Mouse (Mus musculus) midbrain, embryonic 12.5 days (tissue): ENCODE data around the gene Klf11. TPM values are rescaled to one million over a fixed set of nuclear protein-coding genes. Genes with fewer than 3 reads are reported as not detected.

Experiments used
- ATAC-seq: fragments of 200-750 bp; cut with Nextera tagmentation; 2 replicates; pipeline ENCODE4 v1.8.0; 2017; ENCODE audit warnings: low read depth, moderate TSS enrichment, moderate library complexity; ENCODE audit not compliant: low FRiP score
- H3K27ac ChIP-seq: fragments of 300-500 bp; sonication (generic); replicated peaks from 2 replicates; pipeline ENCODE4 v1.5.1; 2016; ENCODE audit warnings: mild to moderate bottlenecking
- H3K27me3 ChIP-seq: fragments of 300-500 bp; sonication (generic); 2 replicates; pipeline ENCODE4 v1.6.1; 2016; ENCODE audit warnings: mild to moderate bottlenecking
- H3K36me3 ChIP-seq: fragments of 300-500 bp; sonication (generic); 2 replicates; pipeline ENCODE4 v1.6.1; 2016
- H3K4me1 ChIP-seq: fragments of 300-500 bp; sonication (generic); 2 replicates; pipeline ENCODE4 v1.6.1; 2016
- H3K4me2 ChIP-seq: fragments of 300-500 bp; sonication (generic); replicated peaks from 2 replicates; pipeline ENCODE4 v1.6.1; 2016; ENCODE audit warnings: mild to moderate bottlenecking, moderate library complexity
- H3K4me3 ChIP-seq: fragments of 300-500 bp; sonication (generic); 2 replicates; pipeline ENCODE4 v1.5.1; 2016; ENCODE audit warnings: mild to moderate bottlenecking
- H3K9ac ChIP-seq: fragments of 300-500 bp; sonication (generic); replicated peaks from 2 replicates; pipeline ENCODE4 v1.6.1; 2016; ENCODE audit warnings: mild to moderate bottlenecking, moderate library complexity
- H3K9me3 ChIP-seq: fragments of 300-500 bp; sonication (generic); 2 replicates; pipeline ENCODE4 v1.6.1; 2016; ENCODE audit warnings: mild to moderate bottlenecking
- WGBS: fragments of 180-500 bp; shearing (Covaris S2); methylation state at CpG from one replicate; pipeline ENCODE4 v1.1.7; 2016; 5-methylcytosine and 5-hydroxymethylcytosine counted together
- polyA plus RNA-seq: library from polyadenylated mRNA; unstranded; fragments of >200 nt; fragmentation: Nextera tagmentation; extraction: Ambion mirVana; gene quantifications from 2 replicates; pipeline ENCODE4 v1.2.1, GENCODE M21; 2016

The Klf11 gene
- polyA plus RNA-seq, 1 experiment from 2014 or later, result 19.7 TPM

DNA sequence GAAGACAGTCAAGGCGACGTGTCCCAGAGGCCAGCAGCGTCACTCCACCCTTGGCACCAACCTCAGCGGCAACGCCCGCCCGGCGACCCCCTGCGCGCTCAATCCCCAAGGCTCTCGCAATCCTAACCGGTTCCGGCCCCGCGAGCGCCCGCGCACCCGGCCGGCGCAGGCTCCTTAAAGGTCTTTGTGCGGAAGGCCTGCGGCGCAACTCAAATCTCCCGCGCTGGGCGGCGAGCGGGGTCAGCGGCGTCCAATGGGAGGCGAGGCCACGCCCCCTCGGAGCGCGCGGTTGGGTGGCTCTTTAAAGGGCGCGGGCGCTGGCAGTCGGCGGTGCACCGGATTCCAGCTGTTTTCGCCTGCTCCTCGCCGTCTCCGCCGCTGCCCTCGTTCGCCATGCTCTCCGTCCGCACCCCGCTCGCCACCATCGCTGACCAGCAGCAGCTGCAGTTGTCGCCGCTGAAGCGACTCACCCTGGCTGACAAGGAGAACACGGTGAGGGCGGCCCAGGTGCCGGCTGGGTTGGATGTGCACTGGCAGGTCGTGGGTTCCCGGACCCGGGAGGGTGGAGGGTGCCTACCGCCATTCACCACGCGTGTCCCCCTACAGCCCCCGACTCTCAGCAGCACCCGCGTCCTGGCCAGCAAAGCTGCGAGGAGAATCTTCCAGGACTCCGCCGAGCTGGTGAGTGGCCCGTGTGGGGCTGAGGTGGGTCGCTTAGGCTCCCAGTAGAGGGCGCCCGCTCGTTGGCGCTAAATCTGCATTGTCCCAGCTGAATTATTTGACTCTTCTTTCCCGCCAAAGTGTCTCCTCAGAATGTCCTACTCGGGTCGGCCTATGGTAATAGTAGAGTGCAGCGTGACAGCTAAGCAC, 57.1 kb downstream of the Klf11 start, which contains the start of gene Rrm2:
TSS of gene Rrm2 (plus strand) at position 288 of the 870 bp plus-strand sequence.
- Histone ChIP-seq H3K9ac (peak within 1 kb of the TSS; percentile 85), H3K4me3 (peak within 1 kb of the TSS; percentile 84), H3K27ac (peak within 1 kb of the TSS; percentile 77), H3K9me3 (no peaks in the 10 kb centered on the region), H3K27me3 (no peaks in the 10 kb centered on the region; the same call in 1 of the 2 replicates), H3K4me1 (peaks cover 55% of the 10 kb centered on the region), H3K36me3 (peaks cover 27% of the 10 kb centered on the region), H3K4me2 (peak within 1 kb of the TSS; percentile 70)
- under 1% methylated on average over 81 of the region's 83 CpGs for WGBS
- ATAC-seq, result peak; percentile 93

DNA sequence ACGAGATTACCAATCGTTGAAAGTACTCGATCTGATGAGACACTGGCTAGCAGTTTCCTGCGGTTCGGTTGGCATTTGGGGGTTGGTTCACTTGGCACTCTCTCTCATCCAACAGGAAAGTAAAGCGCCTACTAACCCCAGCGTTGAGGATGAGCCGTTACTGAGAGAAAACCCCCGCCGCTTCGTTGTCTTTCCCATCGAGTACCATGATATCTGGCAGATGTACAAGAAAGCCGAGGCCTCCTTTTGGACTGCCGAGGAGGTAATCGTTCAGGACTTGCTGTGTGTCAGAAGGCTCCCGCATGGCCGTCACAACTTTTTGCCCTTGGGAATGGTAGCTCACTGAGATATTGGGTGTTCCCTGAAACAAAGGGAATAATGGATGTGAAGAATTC, 57.7 kb downstream of the Klf11 start:
- H3K36me3 ChIP-seq, result peaks cover 30% of the 10 kb centered on the region
- WGBS, result 1% methylated on average over 17 of the region's 17 CpGs
- H3K27me3 ChIP-seq, result no peaks in the 10 kb centered on the region; the same call in 1 of the 2 replicates
- peak overlapping the region; percentile 77; the same call in 1 of the 2 replicates for H3K27ac ChIP-seq
- peak overlapping the region; percentile 84 for H3K4me3 ChIP-seq
- ATAC-seq, result no peak
- H3K9ac ChIP-seq, result peak overlapping the region; percentile 85
- H3K4me2 ChIP-seq, result peak overlapping the region; percentile 70
- H3K9me3 ChIP-seq, result no peaks in the 10 kb centered on the region
- H3K4me1 ChIP-seq, result peaks cover 55% of the 10 kb centered on the region

DNA sequence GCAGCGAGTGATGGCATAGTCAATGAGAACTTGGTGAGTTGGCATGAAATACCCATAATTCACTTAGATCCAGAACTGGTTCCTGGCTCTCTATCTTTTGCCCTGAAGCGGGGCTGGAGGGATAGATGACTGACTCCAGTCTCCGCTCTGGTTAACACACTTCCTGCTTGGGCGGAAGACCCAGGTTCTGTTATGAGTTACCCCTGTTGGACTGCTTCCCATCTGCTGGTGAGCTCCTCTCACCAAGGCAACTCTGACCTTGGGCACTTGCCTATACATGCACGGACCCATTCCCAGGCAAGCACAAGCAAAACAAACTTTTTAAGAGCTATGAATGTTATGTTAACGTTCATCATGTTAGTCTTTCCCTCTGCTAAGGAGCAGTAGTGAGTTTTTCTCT, 58.3 kb downstream of the Klf11 start:
- WGBS, result 23% methylated on average over 6 of the region's 6 CpGs

DNA sequence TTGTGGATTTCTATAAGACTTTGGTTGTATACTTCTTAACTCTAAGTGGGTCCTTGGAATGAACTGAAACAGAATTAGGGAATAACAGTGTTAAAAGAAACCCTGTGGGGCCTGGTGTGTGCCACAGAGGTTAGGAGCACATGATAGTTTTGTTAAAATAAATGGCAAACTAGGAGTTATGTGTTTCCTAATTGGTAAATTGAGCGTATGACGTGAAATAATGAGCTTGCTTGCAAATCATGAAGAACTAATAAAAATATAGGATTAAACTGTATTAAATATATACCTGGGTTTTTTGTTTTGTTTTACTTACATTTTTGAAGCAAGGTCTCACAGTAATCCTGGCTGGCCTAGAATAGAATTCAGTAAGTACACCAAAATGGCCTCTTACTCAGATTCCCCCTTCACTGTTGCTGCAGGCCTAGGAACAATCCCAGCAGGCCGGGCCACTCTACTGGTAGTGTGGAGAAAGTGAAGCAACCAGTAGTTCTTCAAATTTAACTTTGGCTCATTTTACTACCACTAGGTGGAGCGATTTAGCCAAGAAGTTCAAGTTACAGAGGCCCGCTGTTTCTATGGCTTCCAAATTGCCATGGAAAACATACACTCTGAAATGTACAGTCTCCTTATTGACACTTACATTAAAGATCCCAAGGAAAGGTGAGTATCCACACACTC, 58.9 kb downstream of the Klf11 start:
- H3K9ac ChIP-seq, result peak overlapping the region; percentile 85
- ATAC-seq, result no peak

More for the DNA sequence above, 58.3 kb downstream of the Klf11 start:
- Histone ChIP-seq H3K27ac (no peak overlapping the region), H3K4me2 (peak overlapping the region; percentile 70), H3K27me3 (no peaks in the 10 kb centered on the region; the same call in 1 of the 2 replicates), H3K4me3 (peak overlapping the region; percentile 84), H3K36me3 (peaks cover 34% of the 10 kb centered on the region), H3K9me3 (no peaks in the 10 kb centered on the region), H3K9ac (peak overlapping the region; percentile 85), H3K4me1 (peaks cover 55% of the 10 kb centered on the region)
- no peak for ATAC-seq

DNA sequence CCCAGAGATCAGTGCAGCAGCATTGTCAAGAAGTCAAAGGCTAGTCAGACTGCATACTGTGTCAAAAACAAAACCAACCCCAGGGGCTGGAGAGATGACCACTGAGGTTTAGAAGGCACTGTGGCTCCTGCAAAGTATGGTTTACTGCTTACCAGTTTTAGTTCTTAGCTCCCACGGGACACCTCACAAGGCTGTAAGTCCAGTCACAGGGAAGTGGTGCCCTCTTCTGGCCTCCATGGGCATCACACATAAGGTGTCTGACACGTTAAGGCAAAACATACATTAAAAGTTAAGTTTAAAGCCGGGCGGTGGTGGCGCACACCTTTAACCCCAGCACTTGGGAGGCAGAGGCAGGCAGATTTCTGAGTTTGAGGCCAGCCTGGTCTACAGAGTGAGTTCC, 59.6 kb downstream of the Klf11 start:
- Histone ChIP-seq H3K9me3 (no peaks in the 10 kb centered on the region), H3K27me3 (no peaks in the 10 kb centered on the region; the same call in 1 of the 2 replicates), H3K4me3 (peak overlapping the region; percentile 84), H3K36me3 (peaks cover 34% of the 10 kb centered on the region), H3K4me1 (peaks cover 55% of the 10 kb centered on the region), H3K4me2 (peak overlapping the region; percentile 70), H3K27ac (no peak overlapping the region), H3K9ac (no peak overlapping the region)
- ATAC-seq, result no peak
- 62% methylated on average over 5 of the region's 5 CpGs for WGBS

More for the DNA sequence above, 58.9 kb downstream of the Klf11 start:
- Histone ChIP-seq H3K4me1 (peaks cover 55% of the 10 kb centered on the region), H3K27ac (no peak overlapping the region), H3K4me3 (peak overlapping the region; percentile 84), H3K27me3 (no peaks in the 10 kb centered on the region; the same call in 1 of the 2 replicates), H3K36me3 (peaks cover 34% of the 10 kb centered on the region), H3K4me2 (peak overlapping the region; percentile 70), H3K9me3 (no peaks in the 10 kb centered on the region)
- 32% methylated on average over 5 of the region's 5 CpGs for WGBS

Other genes with a start within 250 kb of the Klf11 start
- gene Taf1b, start 152.9 kb upstream of the Klf11 start, polyA plus RNA-seq, result 26.9 and 27.4 TPM in 2 replicates
- 0.64 and 0.75 TPM in 2 replicates for gene Grhl1, start 79.0 kb upstream of the Klf11 start, polyA plus RNA-seq
- gene Cys1, start 30.5 kb downstream of the Klf11 start, polyA plus RNA-seq, result 1.1 and 1.7 TPM in 2 replicates
- 429 and 434 TPM in 2 replicates for gene Rrm2, start 57.0 kb downstream of the Klf11 start, polyA plus RNA-seq
- gene Mboat2, start 179.6 kb downstream of the Klf11 start, polyA plus RNA-seq, result 66.7 and 69.5 TPM in 2 replicates